Mouse (Mus musculus): ENCODE data around the gene Camta2. TPM values are rescaled to one million over a fixed set of nuclear protein-coding genes. Genes with fewer than 3 reads are reported as not detected.

Gene Camta2
- polyA plus RNA-seq, 1 experiment from 2014 or later = 14.4 TPM

- H3K4me2 ChIP-seq = no peak overlapping the region
- no peak overlapping the region for H3K9ac ChIP-seq (ENCODE audit: low read depth, low read length)
- H3K4me1 ChIP-seq (ENCODE audit: control insufficient read depth, insufficient read depth, low read length) = peaks cover 17% of the 10 kb centered on the region
- H3K27ac ChIP-seq (ENCODE audit: low read depth, low read length) = no peak overlapping the region
- H3K9me3 ChIP-seq (replicated peaks; ENCODE audit: control insufficient read depth, low read length) = no peaks in the 10 kb centered on the region
- H3K36me3 ChIP-seq (ENCODE audit: control insufficient read depth, insufficient read depth, low read length) = no peaks in the 10 kb centered on the region
- no peak for ATAC-seq (replicated peaks; ENCODE audit: insufficient number of reproducible peaks, low FRiP score, low TSS enrichment)
- H3K27me3 ChIP-seq (ENCODE audit: control insufficient read depth, insufficient read depth, low read length) = no peaks in the 10 kb centered on the region
- 75% methylated on average over 4 of the region's 4 CpGs for WGBS (ENCODE audit: insufficient replicate concordance)
- H3K4me3 ChIP-seq (ENCODE audit: low read depth, low read length) = no peak overlapping the region
Observed at GRCm38 (mm10) chr11:70635601-70636000, 52.3 kb downstream of the Camta2 start.

DNA sequence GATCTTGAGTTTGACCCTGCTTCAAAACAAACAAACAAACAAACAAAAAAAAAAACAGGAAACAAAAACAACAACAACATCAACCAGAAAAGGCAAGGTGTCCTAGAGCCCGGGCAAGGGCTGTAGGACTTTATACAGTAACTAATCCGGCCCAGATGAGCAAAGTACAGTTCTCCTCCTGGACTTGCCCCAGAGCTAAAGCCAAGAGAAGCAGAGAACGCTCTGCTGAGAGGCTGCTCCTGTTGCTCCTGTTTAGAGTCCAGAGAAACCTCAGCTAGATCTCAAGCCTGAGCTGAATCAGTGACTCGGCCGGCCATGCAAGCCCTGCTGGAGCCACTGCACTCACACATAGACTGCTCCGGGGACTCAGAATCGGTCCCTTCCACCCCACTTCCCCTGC is 57.8 kb downstream of the Camta2 start:
- Histone ChIP-seq H3K27me3 (ENCODE audit: control insufficient read depth, insufficient read depth, low read length) (no peaks in the 10 kb centered on the region), H3K9ac (ENCODE audit: low read depth, low read length) (no peak overlapping the region), H3K4me1 (ENCODE audit: control insufficient read depth, insufficient read depth, low read length) (no peaks in the 10 kb centered on the region), H3K27ac (ENCODE audit: low read depth, low read length) (no peak overlapping the region), H3K9me3 (replicated peaks; ENCODE audit: control insufficient read depth, low read length) (no peaks in the 10 kb centered on the region), H3K4me3 (ENCODE audit: low read depth, low read length) (no peak overlapping the region), H3K4me2 (no peak overlapping the region), H3K36me3 (ENCODE audit: control insufficient read depth, insufficient read depth, low read length) (no peaks in the 10 kb centered on the region)
- ATAC-seq (replicated peaks; ENCODE audit: insufficient number of reproducible peaks, low FRiP score, low TSS enrichment) = no peak
- 65% methylated on average over 7 of the region's 7 CpGs for WGBS (ENCODE audit: insufficient replicate concordance)

DNA sequence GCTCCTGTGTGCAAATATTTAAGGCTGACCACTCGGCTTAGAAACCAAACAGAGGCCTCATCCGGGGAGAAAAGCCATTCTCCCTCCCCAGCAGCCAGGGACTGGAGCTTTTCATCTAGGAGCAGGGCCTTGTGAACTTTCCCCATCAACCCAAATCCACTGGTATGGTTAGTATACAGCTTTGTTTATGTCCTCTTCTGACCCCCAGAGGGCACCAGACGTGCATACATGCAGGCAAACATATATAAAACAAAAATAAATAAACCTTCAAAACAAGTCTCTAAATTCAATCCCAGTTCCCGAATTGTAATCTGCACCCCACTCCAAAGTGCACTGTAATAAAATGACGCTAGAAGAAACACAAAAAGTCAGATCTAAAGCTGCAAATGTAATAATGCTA is 58.3 kb downstream of the Camta2 start:
- ATAC-seq (replicated peaks; ENCODE audit: insufficient number of reproducible peaks, low FRiP score, low TSS enrichment) = no peak
- H3K27me3 ChIP-seq (ENCODE audit: control insufficient read depth, insufficient read depth, low read length) = no peaks in the 10 kb centered on the region
- no peak overlapping the region for H3K4me3 ChIP-seq (ENCODE audit: low read depth, low read length)
- whole genome bisulfite sequencing (ENCODE audit: insufficient replicate concordance) = 60% methylated on average over 5 of the region's 5 CpGs
- no peak overlapping the region for H3K4me2 ChIP-seq
- no peaks in the 10 kb centered on the region for H3K9me3 ChIP-seq (replicated peaks; ENCODE audit: control insufficient read depth, low read length)
- H3K4me1 ChIP-seq (ENCODE audit: control insufficient read depth, insufficient read depth, low read length) = no peaks in the 10 kb centered on the region
- no peak overlapping the region for H3K27ac ChIP-seq (ENCODE audit: low read depth, low read length)
- H3K9ac ChIP-seq (ENCODE audit: low read depth, low read length) = no peak overlapping the region
- H3K36me3 ChIP-seq (ENCODE audit: control insufficient read depth, insufficient read depth, low read length) = no peaks in the 10 kb centered on the region

- H3K27ac ChIP-seq (ENCODE audit: low read depth, low read length) = no peak overlapping the region
- H3K27me3 ChIP-seq (ENCODE audit: control insufficient read depth, insufficient read depth, low read length) = no peaks in the 10 kb centered on the region
- no peaks in the 10 kb centered on the region for H3K4me1 ChIP-seq (ENCODE audit: control insufficient read depth, insufficient read depth, low read length)
- H3K4me3 ChIP-seq (ENCODE audit: low read depth, low read length) = no peak overlapping the region
- no peaks in the 10 kb centered on the region for H3K9me3 ChIP-seq (replicated peaks; ENCODE audit: control insufficient read depth, low read length)
- no peak overlapping the region for H3K4me2 ChIP-seq
- WGBS (ENCODE audit: insufficient replicate concordance) = 64% methylated on average over 2 of the region's 2 CpGs
- H3K9ac ChIP-seq (ENCODE audit: low read depth, low read length) = no peak overlapping the region
- no peak for ATAC-seq (replicated peaks; ENCODE audit: insufficient number of reproducible peaks, low FRiP score, low TSS enrichment)
- no peaks in the 10 kb centered on the region for H3K36me3 ChIP-seq (ENCODE audit: control insufficient read depth, insufficient read depth, low read length)
Observed at GRCm38 (mm10) chr11:70628431-70628830, 59.5 kb downstream of the Camta2 start.

GRCm38 (mm10) chr11:70626877-70627276 is 61.0 kb downstream of the Camta2 start:
- 70% methylated on average over 4 of the region's 4 CpGs for WGBS (ENCODE audit: insufficient replicate concordance)
- Histone ChIP-seq H3K27me3 (ENCODE audit: control insufficient read depth, insufficient read depth, low read length) (no peaks in the 10 kb centered on the region), H3K27ac (ENCODE audit: low read depth, low read length) (no peak overlapping the region), H3K9me3 (replicated peaks; ENCODE audit: control insufficient read depth, low read length) (no peaks in the 10 kb centered on the region), H3K4me2 (no peak overlapping the region), H3K4me3 (ENCODE audit: low read depth, low read length) (no peak overlapping the region), H3K9ac (ENCODE audit: low read depth, low read length) (no peak overlapping the region), H3K4me1 (ENCODE audit: control insufficient read depth, insufficient read depth, low read length) (0 out of 2 replicates have a peak, but pooled peaks cover 2% of the 10 kb centered on the region), H3K36me3 (ENCODE audit: control insufficient read depth, insufficient read depth, low read length) (no peaks in the 10 kb centered on the region)
- ATAC-seq (replicated peaks; ENCODE audit: insufficient number of reproducible peaks, low FRiP score, low TSS enrichment) = no peak

DNA sequence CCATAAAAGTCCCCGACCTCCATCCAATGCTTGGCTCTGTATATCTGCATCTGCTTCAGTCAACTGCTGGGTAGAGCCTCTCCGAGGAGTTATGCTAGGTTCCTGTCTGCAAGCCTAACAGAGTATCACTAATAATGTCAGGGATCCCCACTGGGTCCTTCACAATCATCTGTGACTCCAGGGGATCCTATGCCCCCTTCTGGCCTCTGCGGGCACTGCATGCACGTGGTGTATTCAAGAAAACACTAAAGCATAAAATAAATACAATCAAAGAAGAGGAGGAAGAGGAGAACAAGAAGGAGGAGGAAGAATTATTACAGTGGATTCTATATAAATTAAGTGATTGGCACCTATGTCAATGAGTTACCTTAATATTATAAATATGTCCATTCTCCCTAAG is 62.4 kb downstream of the Camta2 start:
- no peak overlapping the region for H3K4me3 ChIP-seq (ENCODE audit: low read depth, low read length)
- H3K4me1 ChIP-seq (ENCODE audit: control insufficient read depth, insufficient read depth, low read length) = 0 out of 2 replicates have a peak, but pooled peaks cover 2% of the 10 kb centered on the region
- no peaks in the 10 kb centered on the region for H3K27me3 ChIP-seq (ENCODE audit: control insufficient read depth, insufficient read depth, low read length)
- WGBS (ENCODE audit: insufficient replicate concordance) = 41% methylated on average over 4 of the region's 4 CpGs
- H3K27ac ChIP-seq (ENCODE audit: low read depth, low read length) = no peak overlapping the region
- H3K9me3 ChIP-seq (replicated peaks; ENCODE audit: control insufficient read depth, low read length) = no peaks in the 10 kb centered on the region
- H3K4me2 ChIP-seq = no peak overlapping the region
- H3K9ac ChIP-seq (ENCODE audit: low read depth, low read length) = no peak overlapping the region
- no peak for ATAC-seq (replicated peaks; ENCODE audit: insufficient number of reproducible peaks, low FRiP score, low TSS enrichment)
- no peaks in the 10 kb centered on the region for H3K36me3 ChIP-seq (ENCODE audit: control insufficient read depth, insufficient read depth, low read length)

DNA sequence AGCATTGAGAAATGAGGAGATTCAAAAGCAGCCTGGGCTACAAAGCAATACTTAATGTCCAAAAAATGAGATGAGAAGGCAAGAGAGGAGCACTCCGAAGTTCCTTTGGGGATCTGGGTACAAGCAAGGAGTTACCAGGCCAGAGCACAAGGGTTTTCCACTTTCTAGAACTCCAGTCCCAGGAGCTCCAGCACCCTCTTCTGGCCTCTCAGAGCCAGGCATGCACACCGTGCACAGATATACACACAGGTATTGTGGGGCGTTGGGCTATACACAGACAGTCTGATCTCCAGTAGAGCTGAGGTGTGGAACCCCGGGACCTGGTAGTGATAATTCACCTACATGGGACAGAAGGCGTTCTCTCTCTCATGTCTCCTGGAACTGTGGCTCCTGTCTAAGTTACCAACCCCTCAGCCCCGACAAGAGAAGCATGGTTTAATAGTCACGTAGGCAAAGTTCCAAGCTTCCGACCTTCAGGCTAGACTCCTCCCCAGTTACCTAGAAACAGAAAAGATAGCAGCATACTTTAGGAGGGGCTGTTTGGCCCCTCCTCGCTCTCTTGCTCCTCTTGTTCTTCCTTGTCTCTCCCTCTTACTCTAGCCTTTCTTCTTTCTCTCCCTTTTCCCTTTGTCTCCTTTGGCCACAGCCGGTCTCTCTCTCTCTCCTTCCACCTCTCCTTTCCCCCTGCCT is 64.7 kb downstream of the Camta2 start:
- Histone ChIP-seq H3K4me3 (ENCODE audit: low read depth, low read length) (no peak overlapping the region), H3K4me1 (ENCODE audit: control insufficient read depth, insufficient read depth, low read length) (0 out of 2 replicates have a peak, but pooled peaks cover 2% of the 10 kb centered on the region), H3K9ac (ENCODE audit: low read depth, low read length) (no peak overlapping the region), H3K9me3 (replicated peaks; ENCODE audit: control insufficient read depth, low read length) (no peaks in the 10 kb centered on the region), H3K27ac (ENCODE audit: low read depth, low read length) (no peak overlapping the region), H3K36me3 (ENCODE audit: control insufficient read depth, insufficient read depth, low read length) (no peaks in the 10 kb centered on the region), H3K4me2 (no peak overlapping the region), H3K27me3 (ENCODE audit: control insufficient read depth, insufficient read depth, low read length) (no peaks in the 10 kb centered on the region; the same call in 1 of the 2 replicates)
- 76% methylated on average over 10 of the region's 10 CpGs for WGBS (ENCODE audit: insufficient replicate concordance)
- no peak for ATAC-seq (replicated peaks; ENCODE audit: insufficient number of reproducible peaks, low FRiP score, low TSS enrichment)

DNA sequence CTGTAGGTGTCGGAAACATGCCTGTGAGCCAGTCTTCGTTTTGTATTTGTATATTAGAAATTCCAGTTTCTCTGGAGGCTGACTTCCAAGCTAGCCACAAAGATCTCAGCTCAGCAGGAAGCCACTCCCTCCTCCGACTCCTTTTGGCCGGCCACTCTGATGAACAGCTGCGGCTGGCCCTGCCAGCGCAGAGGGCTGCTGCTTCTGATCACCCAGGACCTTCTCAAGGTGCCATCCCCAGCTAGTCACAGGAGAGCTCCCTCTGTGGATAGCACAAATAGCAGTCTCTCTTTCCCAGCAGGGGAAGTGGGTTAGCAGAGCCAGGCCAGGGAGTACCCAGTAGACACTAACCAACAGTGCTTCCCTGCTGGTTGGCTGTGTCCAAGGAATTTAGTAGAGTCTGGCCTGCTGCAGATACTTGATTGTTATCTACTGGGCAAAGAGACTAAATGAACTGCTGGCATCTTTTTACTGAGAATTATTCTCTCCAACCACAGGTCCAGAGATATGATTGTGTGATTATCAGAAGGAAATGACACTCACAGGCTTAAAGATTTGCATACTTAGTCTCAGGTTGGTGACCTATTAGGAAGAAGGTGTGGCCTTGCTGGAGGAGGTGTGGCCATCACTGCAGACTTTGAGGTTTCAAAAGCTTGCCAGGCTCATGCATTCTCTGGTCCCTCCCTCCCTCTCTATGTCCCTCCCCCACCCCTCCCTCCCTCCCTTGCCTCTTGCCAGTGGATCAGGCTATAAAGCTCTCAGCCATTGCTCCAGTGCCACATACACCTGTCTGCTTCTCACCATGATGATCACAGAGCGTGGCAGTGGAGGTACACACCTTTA is 65.7 kb downstream of the Camta2 start:
- 33% methylated on average over 7 of the region's 7 CpGs for WGBS (ENCODE audit: insufficient replicate concordance)
- no peak overlapping the region for H3K4me3 ChIP-seq (ENCODE audit: low read depth, low read length)
- no peak overlapping the region for H3K9ac ChIP-seq (ENCODE audit: low read depth, low read length)
- ATAC-seq (replicated peaks; ENCODE audit: insufficient number of reproducible peaks, low FRiP score, low TSS enrichment) = no peak
- no peak overlapping the region for H3K4me2 ChIP-seq
- no peaks in the 10 kb centered on the region for H3K9me3 ChIP-seq (replicated peaks; ENCODE audit: control insufficient read depth, low read length)
- no peaks in the 10 kb centered on the region; the same call in 1 of the 2 replicates for H3K27me3 ChIP-seq (ENCODE audit: control insufficient read depth, insufficient read depth, low read length)
- 0 out of 2 replicates have a peak, but pooled peaks cover 2% of the 10 kb centered on the region for H3K4me1 ChIP-seq (ENCODE audit: control insufficient read depth, insufficient read depth, low read length)
- no peaks in the 10 kb centered on the region for H3K36me3 ChIP-seq (ENCODE audit: control insufficient read depth, insufficient read depth, low read length)
- no peak overlapping the region for H3K27ac ChIP-seq (ENCODE audit: low read depth, low read length)

Data from heart, embryonic 11.5 days (tissue).